Mouse (Mus musculus) myocyte (in vitro differentiated cells): ENCODE results near the gene Padi2.

Experiments
- CEBPB ChIP-seq: IDR thresholded peaks from 2 replicates; pipeline ENCODE4 v1.6.1; 2011; ENCODE audit warnings: mild to moderate bottlenecking, moderate library complexity; ENCODE audit not compliant: poor library complexity, insufficient read depth, severe bottlenecking
- E2F4 ChIP-seq: IDR thresholded peaks from one replicate; pipeline ENCODE4 v1.6.1; 2011; ENCODE audit warnings: mild to moderate bottlenecking, control low read depth, moderate library complexity; ENCODE audit not compliant: insufficient read depth
- MAX ChIP-seq: IDR thresholded peaks from one replicate; pipeline ENCODE4 v1.6.1; 2011; ENCODE audit warnings: low read depth, mild to moderate bottlenecking, control low read depth
- MYOD1 ChIP-seq, 3 experiments: IDR thresholded peaks; one replicate each; pipeline ENCODE4 v1.6.1; 2011; ENCODE audit warnings: control low read depth in 2 of 3, low read depth in 2 of 3, mild to moderate bottlenecking in 2 of 3, moderate library complexity in 1 of 3; ENCODE audit not compliant: insufficient read length in 2 of 3, control insufficient read depth in 1 of 3
- MYOG ChIP-seq, 3 experiments: IDR thresholded peaks; one replicate each; pipeline ENCODE4 v1.6.1; 2011; ENCODE audit warnings: control low read depth in 2 of 3, low read depth in 2 of 3, mild to moderate bottlenecking in 2 of 3; ENCODE audit not compliant: insufficient read length in 2 of 3, control insufficient read depth in 1 of 3, insufficient read depth in 1 of 3
- POLR2A ChIP-seq: IDR thresholded peaks from one replicate; pipeline ENCODE4 v1.6.1; 2011; ENCODE audit warnings: low read depth, mild to moderate bottlenecking, control low read depth, moderate library complexity; ENCODE audit not compliant: insufficient read length
- POLR2AphosphoS2 ChIP-seq: IDR thresholded peaks from one replicate; pipeline ENCODE4 v1.6.1; 2011; ENCODE audit warnings: low read depth, control low read depth; ENCODE audit not compliant: insufficient read length
- SRF ChIP-seq: IDR thresholded peaks from one replicate; pipeline ENCODE4 v1.6.1; 2011; ENCODE audit warnings: low read depth; ENCODE audit not compliant: control insufficient read depth, insufficient read length
- TCF12 ChIP-seq: IDR thresholded peaks from one replicate; pipeline ENCODE4 v1.6.1; 2011; ENCODE audit warnings: mild to moderate bottlenecking, control low read depth; ENCODE audit not compliant: poor library complexity, insufficient read depth, severe bottlenecking
- USF1 ChIP-seq: IDR thresholded peaks from one replicate; pipeline ENCODE4 v1.6.1; 2011; ENCODE audit warnings: low read depth, mild to moderate bottlenecking, control low read depth, moderate library complexity

GRCm38 (mm10) chr4:140981605-140982004 lies 75.5 kb downstream of the Padi2 start:
- TF ChIP-seq MAX, result no peak
- TF ChIP-seq USF1, result no peak
- no peak for TF ChIP-seq POLR2A
- no peak for TF ChIP-seq POLR2AphosphoS2
- TF ChIP-seq MYOG (IDR thresholded peaks at IDR 0.05; ENCODE audit: control insufficient read depth in 1 of 3, insufficient read depth in 1 of 3, insufficient read length in 2 of 3, low read depth in 2 of 3), result no peak
- TF ChIP-seq CEBPB, result no peak
- TF ChIP-seq TCF12, result no peak
- TF ChIP-seq MYOD1 (IDR thresholded peaks at IDR 0.05; ENCODE audit: control insufficient read depth in 1 of 3, insufficient read length in 2 of 3, low read depth in 2 of 3), result no peak
- no peak for TF ChIP-seq E2F4
- no peak for TF ChIP-seq SRF
